Mouse (Mus musculus) liver, embryonic 14.5 days (tissue): ENCODE results near the gene Tyw3.

ENCODE experiments used
- CTCF ChIP-seq: IDR thresholded peaks from 2 replicates; pipeline ENCODE4 v1.5.1; 2016; ENCODE audit warnings: antibody characterized with exemption, low read depth, control low read depth
- EP300 ChIP-seq: IDR thresholded peaks from 2 replicates; pipeline ENCODE4 v1.6.1; 2016; ENCODE audit warnings: antibody characterized with exemption, low read depth

GRCm38 (mm10) chr3:154547549-154548426 is 49.1 kb downstream of the Tyw3 start:
- TF ChIP-seq CTCF, result no peak
- no peak for TF ChIP-seq EP300
